Comparison of ENCODE assay signal across 20 mouse cellular contexts in the genomic region with DNA sequence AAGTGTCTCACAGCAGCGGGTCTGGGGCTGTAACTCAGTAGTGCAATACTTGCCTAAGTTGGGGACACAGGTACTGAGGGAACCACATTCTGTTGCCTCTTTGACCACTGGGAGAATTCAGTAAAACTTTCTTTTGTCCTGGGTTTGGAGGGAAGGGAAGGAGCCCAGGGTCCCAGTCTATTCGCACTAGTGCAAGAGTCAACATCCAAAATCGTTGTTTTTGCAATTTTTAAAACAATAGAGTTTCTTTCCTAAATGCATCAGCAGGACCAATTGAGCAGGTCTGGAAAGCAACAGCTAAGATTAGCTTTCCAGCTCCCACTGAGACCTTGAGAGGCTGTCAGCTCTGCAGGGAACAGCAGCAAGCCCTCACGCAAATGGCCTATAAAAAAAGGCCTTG. TPM values are rescaled to one million over a fixed set of nuclear protein-coding genes. Genes with fewer than 3 reads are reported as not detected.
"Had no signal": no experiment of that assay in that cellular context is flagged by ENCODE, and none has a peak within 500 bp of the region (broad histone marks: within the 10 kb centered on the region; RNA-seq: fewer than 3 reads in every experiment).

No protein-coding gene starts in this region.

- ATAC-seq: midbrain, embryonic 16.5 days had no signal

- H3K4me3 ChIP-seq: midbrain, embryonic 10.5 days; myocyte; neural tube, embryonic 13.5 days; neural tube, embryonic 15.5 days had no signal

- H3K9ac ChIP-seq: lung, embryonic 14.5 days; neural tube, embryonic 13.5 days; neural tube, embryonic 15.5 days had no signal

- H3K36me3 ChIP-seq: midbrain, embryonic 10.5 days; neural tube, embryonic 13.5 days; neural tube, embryonic 15.5 days had no signal

- H3K4me2 ChIP-seq: lung, embryonic 14.5 days; neural tube, embryonic 13.5 days; neural tube, embryonic 15.5 days had no signal

- DNase-seq: lung, adult 18-20 months; midbrain, embryonic 14.5 days; retina, postnatal 1 day; right cerebral cortex, adult 18-20 months; right cerebral cortex, postnatal 25 days; right cerebral cortex, postnatal 4 days; spleen, adult 18-20 months; thymus, adult 18-20 months; thymus, postnatal 14 days; thymus, postnatal 36 days had no signal

- H3K9me3 ChIP-seq: midbrain, embryonic 10.5 days; neural tube, embryonic 13.5 days; neural tube, embryonic 15.5 days had no signal

- H3K27ac ChIP-seq: midbrain, embryonic 10.5 days; neural tube, embryonic 13.5 days; neural tube, embryonic 15.5 days had no signal

- H3K4me1 ChIP-seq: neural tube, embryonic 13.5 days had no signal

RNA-seq across cellular contexts. Expression of a gene that starts 28.9 kb away (rescaled TPM):
- total RNA-seq: megakaryocyte, adult 5-6 weeks; megakaryocyte-erythroid progenitor cell, adult 5-6 weeks had no signal
- polyA plus RNA-seq: lung, embryonic 14.5 days; lung, embryonic 16.5 days; myocyte; neural tube, embryonic 13.5 days; neural tube, embryonic 15.5 days; thymus, postnatal 0 days had no signal
